Mouse (Mus musculus): ENCODE data around the gene Stat3. TPM values are rescaled to one million over a fixed set of nuclear protein-coding genes. Genes with fewer than 3 reads are reported as not detected.

Gene Stat3
- polyA plus RNA-seq, 1 experiment from 2014 or later = 35.5 TPM

DNA sequence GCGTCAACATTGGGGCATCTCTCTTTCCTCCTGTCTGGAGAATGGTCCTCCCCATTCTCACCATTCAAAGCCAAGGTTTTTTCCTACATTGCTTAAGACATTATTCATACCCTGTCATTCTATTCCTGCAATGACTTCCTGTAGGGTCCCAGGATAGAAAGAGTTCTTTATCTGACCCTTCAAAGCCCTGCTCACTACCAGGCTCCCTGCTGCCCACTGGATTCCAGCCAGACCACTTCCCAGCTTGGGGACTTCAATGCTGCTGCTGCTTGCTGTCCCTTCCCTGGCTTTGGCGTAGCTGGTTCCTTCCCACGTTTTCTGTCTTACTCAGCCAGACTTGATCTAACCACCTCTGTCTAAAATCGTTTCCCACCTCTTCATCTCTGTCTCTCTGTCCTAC lies 7.5 kb upstream of the Stat3 start:
- Histone ChIP-seq H3K9me3 (replicated peaks) (no peaks in the 10 kb centered on the region), H3K4me2 (no peak overlapping the region), H3K9ac (no peak overlapping the region), H3K27me3 (no peaks in the 10 kb centered on the region), H3K4me3 (replicated peaks) (no peak overlapping the region), H3K4me1 (replicated peaks) (no peaks in the 10 kb centered on the region; the same call in 1 of the 2 replicates), H3K36me3 (replicated peaks) (no peaks in the 10 kb centered on the region), H3K27ac (replicated peaks) (no peak overlapping the region)
- ATAC-seq (ENCODE audit: insufficient read depth) = no peak
- WGBS (ENCODE audit: insufficient replicate concordance) = 39% methylated on average over 4 of the region's 4 CpGs

DNA sequence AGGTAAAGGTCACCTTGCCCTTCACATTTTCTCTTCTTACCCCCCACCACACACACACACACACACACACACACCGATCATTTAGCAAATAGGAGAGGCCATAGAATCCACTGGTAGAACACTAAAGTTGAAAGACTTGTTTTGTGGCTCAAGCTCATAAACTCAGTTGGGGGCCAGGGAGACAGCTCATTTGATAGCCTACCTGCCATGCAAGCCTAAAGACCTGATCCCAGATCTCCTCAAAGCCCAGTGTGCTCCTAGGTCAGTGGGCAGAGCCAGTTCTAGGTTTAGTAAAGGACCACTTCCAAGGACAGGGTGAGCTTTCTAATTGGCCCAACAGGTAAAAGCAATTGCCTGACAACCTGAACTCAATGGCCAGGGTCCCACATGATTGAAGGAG lies 3.0 kb upstream of the Stat3 start:
- H3K27ac ChIP-seq (replicated peaks) = no peak overlapping the region
- no peak overlapping the region for H3K4me2 ChIP-seq
- no peak overlapping the region for H3K4me3 ChIP-seq (replicated peaks)
- 89% methylated on average over 1 of the region's 1 CpGs for WGBS (ENCODE audit: insufficient replicate concordance)
- H3K27me3 ChIP-seq = no peaks in the 10 kb centered on the region
- H3K9me3 ChIP-seq (replicated peaks) = no peaks in the 10 kb centered on the region
- H3K36me3 ChIP-seq (replicated peaks) = no peaks in the 10 kb centered on the region
- no peak for ATAC-seq (ENCODE audit: insufficient read depth)
- no peak overlapping the region for H3K9ac ChIP-seq
- H3K4me1 ChIP-seq (replicated peaks) = peaks cover 26% of the 10 kb centered on the region

DNA sequence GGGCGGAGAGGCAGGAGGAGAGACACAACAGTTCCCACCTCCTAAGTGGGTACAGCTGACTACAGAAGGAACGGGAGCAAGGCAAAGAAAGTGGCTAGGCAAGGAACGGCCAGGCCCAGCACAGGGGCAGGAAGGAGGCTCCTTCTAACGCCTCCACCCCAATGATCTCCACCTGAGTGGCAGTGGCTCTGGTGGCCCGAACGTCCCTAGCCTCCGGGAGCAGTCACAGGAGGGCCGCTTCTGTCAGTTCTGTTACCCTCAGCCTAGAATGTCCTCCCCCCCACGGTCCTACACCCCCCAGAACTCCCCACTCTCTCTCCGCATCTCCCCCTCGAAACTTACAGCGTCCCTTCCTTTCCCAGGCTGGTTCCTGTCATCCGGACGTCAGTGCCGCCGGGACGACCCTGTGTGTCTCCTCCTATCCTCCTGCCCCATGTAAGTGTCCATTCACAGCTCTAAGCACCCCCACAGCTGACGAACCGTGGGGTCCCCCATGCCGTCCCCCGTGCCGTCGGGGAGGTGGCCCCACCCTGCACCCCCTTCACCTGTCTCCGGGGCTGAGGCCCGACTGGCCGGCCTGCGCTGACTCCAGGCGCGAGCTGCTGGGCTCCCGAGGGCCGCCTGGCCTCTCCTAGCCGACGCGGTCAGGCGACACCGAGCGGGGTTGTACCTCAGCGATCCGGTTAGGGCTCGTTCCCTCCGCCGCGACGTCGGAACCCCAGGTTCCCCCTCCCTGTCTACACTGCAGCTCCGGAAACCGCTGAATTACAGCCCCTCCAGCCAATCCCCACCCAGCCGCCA lies 429 bp downstream of the Stat3 start:
- Histone ChIP-seq H3K9ac (peak overlapping the region; percentile 97), H3K4me1 (replicated peaks) (peaks cover 58% of the 10 kb centered on the region), H3K27ac (replicated peaks) (peak overlapping the region; percentile 92), H3K4me3 (replicated peaks) (peak overlapping the region; percentile 94), H3K4me2 (peak overlapping the region; percentile 95), H3K27me3 (no peaks in the 10 kb centered on the region), H3K9me3 (replicated peaks) (no peaks in the 10 kb centered on the region), H3K36me3 (replicated peaks) (no peaks in the 10 kb centered on the region)
- under 1% methylated on average over 48 of the region's 48 CpGs for WGBS (ENCODE audit: insufficient replicate concordance)
- ATAC-seq (ENCODE audit: insufficient read depth) = no peak

DNA sequence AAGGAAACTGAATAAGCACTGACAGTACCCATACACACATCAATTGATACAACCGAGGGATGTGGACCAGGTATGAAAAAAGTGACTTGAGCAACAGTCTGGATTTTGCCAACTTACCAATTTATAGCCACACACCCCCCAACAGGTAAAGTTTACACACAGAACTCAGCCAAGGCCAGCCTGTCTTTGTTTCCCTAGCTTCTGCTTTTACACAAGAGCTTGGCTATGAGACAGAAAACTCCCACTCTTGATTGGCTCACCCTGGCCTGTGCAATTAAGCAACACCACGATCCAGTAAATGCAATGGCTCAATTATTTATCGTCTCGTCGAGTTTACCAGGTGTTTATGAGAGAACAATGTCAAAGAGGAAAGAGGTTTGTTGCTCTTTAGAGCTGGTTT lies 1.2 kb downstream of the Stat3 start:
- peak overlapping the region; percentile 5; the same call in 1 of the 2 replicates for H3K9ac ChIP-seq

DNA sequence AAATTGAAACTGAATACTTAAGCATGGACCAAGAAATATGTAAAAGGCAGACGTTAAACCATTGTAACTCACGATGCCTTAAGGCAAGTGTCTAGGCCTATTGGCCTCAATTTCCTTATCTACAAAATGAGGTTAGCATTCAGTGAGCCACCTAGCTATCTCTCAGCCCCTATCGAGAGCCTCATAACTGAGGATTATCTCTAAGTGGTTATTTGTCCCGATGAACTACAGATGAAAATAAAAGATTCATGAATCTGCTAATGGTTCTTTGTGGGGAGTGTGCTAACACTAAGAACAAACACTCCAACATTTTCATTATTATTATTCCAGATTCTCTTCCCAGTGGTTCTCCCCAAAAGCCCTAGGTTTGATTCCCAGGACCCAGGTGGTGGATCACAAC lies 2.0 kb downstream of the Stat3 start:
- H3K36me3 ChIP-seq (replicated peaks) = peaks cover 4% of the 10 kb centered on the region
- H3K27ac ChIP-seq (replicated peaks) = peak overlapping the region; percentile 39
- peak overlapping the region; percentile 94 for H3K4me3 ChIP-seq (replicated peaks)
- H3K9me3 ChIP-seq (replicated peaks) = no peaks in the 10 kb centered on the region
- ATAC-seq (ENCODE audit: insufficient read depth) = no peak
- peak overlapping the region; percentile 2; the same call in 1 of the 2 replicates for H3K9ac ChIP-seq
- WGBS (ENCODE audit: insufficient replicate concordance) = 10% methylated on average over 4 of the region's 4 CpGs
- peak overlapping the region; percentile 95 for H3K4me2 ChIP-seq
- H3K4me1 ChIP-seq (replicated peaks) = peaks cover 70% of the 10 kb centered on the region
- H3K27me3 ChIP-seq = no peaks in the 10 kb centered on the region

More for the DNA sequence above, 1.2 kb downstream of the Stat3 start:
- Histone ChIP-seq H3K36me3 (replicated peaks) (no peaks in the 10 kb centered on the region), H3K27me3 (no peaks in the 10 kb centered on the region), H3K4me2 (peak overlapping the region; percentile 95), H3K4me3 (replicated peaks) (peak overlapping the region; percentile 94), H3K9me3 (replicated peaks) (no peaks in the 10 kb centered on the region), H3K27ac (replicated peaks) (peak overlapping the region; percentile 92), H3K4me1 (replicated peaks) (peaks cover 66% of the 10 kb centered on the region)
- WGBS (ENCODE audit: insufficient replicate concordance) = 6% methylated on average over 5 of the region's 5 CpGs
- ATAC-seq (ENCODE audit: insufficient read depth) = no peak

GRCm38 (mm10) chr11:100935373-100936355 lies 3.7 kb downstream of the Stat3 start:
- Histone ChIP-seq H3K4me1 (replicated peaks) (peaks cover 85% of the 10 kb centered on the region), H3K27me3 (no peaks in the 10 kb centered on the region), H3K4me2 (no peak overlapping the region), H3K36me3 (replicated peaks) (peaks cover 9% of the 10 kb centered on the region), H3K9ac (no peak overlapping the region), H3K27ac (replicated peaks) (no peak overlapping the region), H3K4me3 (replicated peaks) (no peak overlapping the region), H3K9me3 (replicated peaks) (no peaks in the 10 kb centered on the region)
- WGBS (ENCODE audit: insufficient replicate concordance) = 74% methylated on average over 8 of the region's 8 CpGs
- ATAC-seq (ENCODE audit: insufficient read depth) = no peak

- no peak for ATAC-seq (ENCODE audit: insufficient read depth)
- WGBS (ENCODE audit: insufficient replicate concordance) = 40% methylated on average over 12 of the region's 12 CpGs
- Histone ChIP-seq H3K36me3 (replicated peaks) (peaks cover 9% of the 10 kb centered on the region), H3K27me3 (no peaks in the 10 kb centered on the region), H3K9ac (peak overlapping the region; percentile 54), H3K4me3 (replicated peaks) (peak overlapping the region; percentile 61), H3K9me3 (replicated peaks) (no peaks in the 10 kb centered on the region), H3K4me2 (peak overlapping the region; percentile 67), H3K4me1 (replicated peaks) (peaks cover 71% of the 10 kb centered on the region), H3K27ac (replicated peaks) (peak overlapping the region; percentile 68)
Measured at GRCm38 (mm10) chr11:100931254-100931921, 8.0 kb downstream of the Stat3 start.

GRCm38 (mm10) chr11:100930611-100931010 lies 8.7 kb downstream of the Stat3 start:
- H3K4me3 ChIP-seq (replicated peaks) = no peak overlapping the region
- H3K27me3 ChIP-seq = no peaks in the 10 kb centered on the region
- H3K27ac ChIP-seq (replicated peaks) = peak overlapping the region; percentile 68; the same call in 1 of the 2 replicates
- no peak for ATAC-seq (ENCODE audit: insufficient read depth)
- no peaks in the 10 kb centered on the region for H3K9me3 ChIP-seq (replicated peaks)
- H3K4me2 ChIP-seq = peak overlapping the region; percentile 67; the same call in 1 of the 2 replicates
- H3K9ac ChIP-seq = no peak overlapping the region
- peaks cover 10% of the 10 kb centered on the region for H3K36me3 ChIP-seq (replicated peaks)
- WGBS (ENCODE audit: insufficient replicate concordance) = 73% methylated on average over 7 of the region's 7 CpGs
- H3K4me1 ChIP-seq (replicated peaks) = peaks cover 63% of the 10 kb centered on the region

- Histone ChIP-seq H3K4me1 (replicated peaks) (peaks cover 60% of the 10 kb centered on the region), H3K4me3 (replicated peaks) (no peak overlapping the region), H3K9me3 (replicated peaks) (no peaks in the 10 kb centered on the region), H3K27ac (replicated peaks) (no peak overlapping the region), H3K27me3 (no peaks in the 10 kb centered on the region), H3K36me3 (replicated peaks) (peaks cover 22% of the 10 kb centered on the region; the same call in 1 of the 2 replicates), H3K4me2 (no peak overlapping the region), H3K9ac (no peak overlapping the region)
- WGBS (ENCODE audit: insufficient replicate concordance) = 70% methylated on average over 3 of the region's 3 CpGs
- ATAC-seq (ENCODE audit: insufficient read depth) = no peak
Measured at GRCm38 (mm10) chr11:100927386-100927785, 12.0 kb downstream of the Stat3 start.

DNA sequence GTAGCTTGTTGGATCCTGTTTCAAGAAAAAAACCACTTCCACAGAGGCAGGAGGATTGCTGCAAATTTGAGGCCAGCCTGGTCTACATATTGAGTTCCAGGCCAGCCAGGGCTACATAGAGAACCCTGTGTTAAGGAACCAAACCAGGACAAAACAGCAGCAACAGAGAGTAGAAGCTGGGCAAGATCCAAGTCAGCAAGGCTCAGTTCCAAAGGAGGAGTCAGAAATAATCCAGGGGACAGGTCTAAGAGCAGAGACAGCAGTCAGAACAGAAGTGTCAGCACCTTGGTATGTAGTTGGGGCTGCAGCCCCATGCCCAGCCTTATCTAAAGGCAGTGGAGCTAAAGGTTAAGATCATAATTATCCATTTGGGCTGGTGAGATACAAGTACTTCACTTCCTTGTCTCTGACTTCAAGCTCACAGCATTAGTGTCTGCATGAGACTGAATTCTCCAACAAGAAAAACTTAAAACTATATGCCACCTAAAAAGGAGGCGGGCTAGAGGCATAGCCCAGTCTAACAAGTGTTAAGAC lies 14.9 kb downstream of the Stat3 start:
- ATAC-seq (ENCODE audit: insufficient read depth) = no peak
- no peak overlapping the region for H3K4me2 ChIP-seq
- H3K4me1 ChIP-seq (replicated peaks) = peaks cover 68% of the 10 kb centered on the region

More for the DNA sequence above, 14.9 kb downstream of the Stat3 start:
- Histone ChIP-seq H3K4me3 (replicated peaks) (no peak overlapping the region), H3K27ac (replicated peaks) (no peak overlapping the region), H3K36me3 (replicated peaks) (peaks cover 22% of the 10 kb centered on the region; the same call in 1 of the 2 replicates), H3K9ac (no peak overlapping the region), H3K9me3 (replicated peaks) (no peaks in the 10 kb centered on the region), H3K27me3 (no peaks in the 10 kb centered on the region)
- WGBS (ENCODE audit: insufficient replicate concordance) = 67% methylated on average over 1 of the region's 1 CpGs

Measured in liver, embryonic 15.5 days (tissue).